Mouse (Mus musculus) forebrain, embryonic 10.5 days (tissue): Measurements from ENCODE around the gene Shisal2b. TPM values are rescaled to one million over a fixed set of nuclear protein-coding genes. Genes with fewer than 3 reads are reported as not detected.

Experiments
- DNase-seq: peaks from one replicate; pipeline ENCODE4 v3.0.0-alpha.2; 2017; ENCODE audit warnings: low spot score; ENCODE audit errors: extremely low spot score
- H3K27ac ChIP-seq: fragments of 300-500 bp; sonication (generic); 2 replicates; pipeline ENCODE4 v1.5.1; 2016; ENCODE audit warnings: mild to moderate bottlenecking
- H3K27me3 ChIP-seq: fragments of 300-500 bp; sonication (generic); 2 replicates; pipeline ENCODE4 v1.6.1; 2016; ENCODE audit warnings: mild to moderate bottlenecking; ENCODE audit not compliant: poor library complexity, severe bottlenecking
- H3K36me3 ChIP-seq: fragments of 300-500 bp; sonication (generic); replicated peaks from 2 replicates; pipeline ENCODE4 v1.6.1; 2016; ENCODE audit warnings: mild to moderate bottlenecking, moderate library complexity
- H3K4me1 ChIP-seq: fragments of 300-500 bp; sonication (generic); 2 replicates; pipeline ENCODE4 v1.6.1; 2016
- H3K4me3 ChIP-seq: fragments of 300-500 bp; sonication (generic); 2 replicates; pipeline ENCODE4 v1.5.1; 2016; ENCODE audit warnings: mild to moderate bottlenecking, moderate library complexity
- H3K9me3 ChIP-seq: fragments of 300-500 bp; sonication (generic); 2 replicates; pipeline ENCODE4 v1.6.1; 2016; ENCODE audit warnings: mild to moderate bottlenecking, moderate library complexity
- WGBS: fragments of 180-500 bp; shearing (Covaris S2); methylation state at CpG from one replicate; pipeline ENCODE4 v1.1.7; 2016; 5-methylcytosine and 5-hydroxymethylcytosine counted together
- polyA plus RNA-seq: library from polyadenylated mRNA; unstranded; fragments of >200 nt; fragmentation: Nextera tagmentation; extraction: Ambion mirVana; gene quantifications from 2 replicates; pipeline ENCODE4 v1.2.1, GENCODE M21; 2016

The Shisal2b gene
- polyA plus RNA-seq, 1 experiment from 2014 or later, result 0.71 TPM

DNA sequence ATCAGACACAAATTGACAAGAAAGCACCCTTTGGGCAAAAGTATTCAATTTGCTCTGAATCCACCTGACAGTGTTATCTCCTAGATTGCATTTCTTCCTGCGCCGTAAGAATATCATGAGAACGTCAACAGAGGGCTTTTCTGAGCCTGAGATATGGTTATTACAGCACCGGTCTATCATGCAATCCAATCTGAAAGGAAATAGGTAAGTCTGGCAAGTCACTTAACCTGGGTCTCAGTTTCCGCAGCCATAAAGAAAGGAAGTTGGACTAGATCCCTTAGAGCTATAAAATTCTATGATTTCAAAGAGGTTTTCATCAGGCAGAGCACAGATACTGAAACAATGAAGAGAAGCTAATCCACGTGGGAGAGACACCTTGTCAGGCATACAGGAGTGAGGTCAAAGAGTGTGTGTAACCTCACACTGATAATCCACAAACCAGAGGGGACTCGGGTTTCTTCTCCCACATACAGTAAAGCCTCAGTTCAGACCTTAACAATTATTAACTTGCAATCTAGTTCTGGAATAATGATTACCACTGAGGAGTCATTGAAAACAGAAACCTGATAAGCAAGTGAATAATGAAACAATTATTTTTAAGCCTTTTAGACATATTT lies 64.0 kb downstream of the Shisal2b start:
- H3K27me3 ChIP-seq, result no peaks in the 10 kb centered on the region
- no peaks in the 10 kb centered on the region for H3K4me1 ChIP-seq
- H3K4me3 ChIP-seq, result no peak overlapping the region
- 88% methylated on average over 7 of the region's 7 CpGs for WGBS
- no peaks in the 10 kb centered on the region for H3K9me3 ChIP-seq
- DNase-seq, result no peak
- no peak overlapping the region for H3K27ac ChIP-seq
- peaks cover 34% of the 10 kb centered on the region for H3K36me3 ChIP-seq

- H3K27me3 ChIP-seq, result no peaks in the 10 kb centered on the region
- H3K9me3 ChIP-seq, result no peaks in the 10 kb centered on the region
- 94% methylated on average over 8 of the region's 8 CpGs for WGBS
- H3K4me3 ChIP-seq, result no peak overlapping the region
- peaks cover 33% of the 10 kb centered on the region for H3K36me3 ChIP-seq
- no peak overlapping the region for H3K27ac ChIP-seq
- no peaks in the 10 kb centered on the region for H3K4me1 ChIP-seq
- DNase-seq, result no peak
These were observed 64.6 kb downstream of the Shisal2b start for GRCm38 (mm10) chr13:104799067-104799466.

Other genes starting within 250 kb of the Shisal2b start
- 18.3 and 20.0 TPM in 2 replicates for gene Srek1ip1, start 71.4 kb downstream of the Shisal2b start, polyA plus RNA-seq
- gene Cwc27, start 46.8 kb downstream of the Shisal2b start, polyA plus RNA-seq, result 33.6 and 35.1 TPM in 2 replicates
- 0.46 and 0.55 TPM in 2 replicates for gene Rgs7bp, start 191.0 kb upstream of the Shisal2b start, polyA plus RNA-seq
- not detected in 2 replicates for gene 4933425L06Rik, start 218.2 kb upstream of the Shisal2b start, polyA plus RNA-seq